Mouse (Mus musculus): ENCODE data around the gene Tle4. TPM values are rescaled to one million over a fixed set of nuclear protein-coding genes. Genes with fewer than 3 reads are reported as not detected.
"Not testable (repeated sequence)": the region's sequence is repeated elsewhere in the genome, so short reads cannot be mapped to it uniquely, and the experiment has no call there.

Gene Tle4
- total RNA-seq (2014; rRNA removed) (5.4 and 7.2 TPM in 2 replicates), polyA plus RNA-seq (2012; rRNA removed) (4.0 and 5.5 TPM in 2 replicates)

DNA sequence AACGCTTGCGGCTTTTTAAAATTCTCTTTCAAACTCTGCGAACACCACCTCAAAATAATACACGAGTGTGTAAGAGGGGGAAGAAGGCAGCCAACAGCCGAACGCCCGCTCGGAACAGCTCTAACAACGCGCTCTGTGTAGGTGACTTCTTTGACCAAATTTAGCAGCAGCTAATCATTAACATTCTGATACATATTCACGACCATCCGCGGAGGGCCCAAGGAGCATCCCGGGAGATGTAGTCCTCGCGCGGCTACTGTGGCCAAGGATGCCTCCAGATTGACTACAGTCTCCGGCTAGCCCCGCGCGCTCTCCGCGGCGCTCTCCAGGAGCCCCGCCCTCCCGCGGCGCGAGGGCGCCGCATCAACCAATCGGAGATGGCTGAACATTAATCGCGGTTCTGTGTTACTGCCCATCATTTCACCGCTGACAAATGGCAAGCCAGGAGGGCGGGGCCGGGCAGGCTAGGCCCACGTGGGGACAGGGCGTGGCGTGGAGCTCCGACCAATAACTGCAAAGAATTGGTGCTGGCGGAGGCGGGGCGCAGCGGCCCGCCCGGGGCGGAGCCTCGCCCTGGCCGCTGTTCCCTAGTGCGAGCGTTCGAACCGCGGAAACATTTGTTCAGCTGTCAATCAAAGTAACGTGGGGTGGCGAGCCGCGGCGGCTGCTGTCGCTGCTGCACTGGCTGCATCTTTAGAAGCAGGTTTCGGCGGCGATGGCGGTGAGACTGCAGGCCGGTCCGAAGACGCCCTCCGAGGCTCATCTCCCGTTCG, at the start of gene Tle4:
Tle4 (minus strand) TSS at position 135 of the 773 bp plus-strand sequence.
- no peaks in the 10 kb centered on the region for H3K27me3 ChIP-seq (ENCODE audit: control insufficient read depth, insufficient read depth, low read length)
- DNase-seq (ENCODE audit: extremely low read depth, low read depth, low spot score): peak; percentile 96
- TF ChIP-seq CTCF (IDR thresholded peaks at IDR 0.05; ENCODE audit: low read depth, low read length): no peak
- peak; percentile 93 for TF ChIP-seq POLR2A (IDR thresholded peaks at IDR 0.05; ENCODE audit: extremely low read depth, insufficient read depth, low read length)

DNA sequence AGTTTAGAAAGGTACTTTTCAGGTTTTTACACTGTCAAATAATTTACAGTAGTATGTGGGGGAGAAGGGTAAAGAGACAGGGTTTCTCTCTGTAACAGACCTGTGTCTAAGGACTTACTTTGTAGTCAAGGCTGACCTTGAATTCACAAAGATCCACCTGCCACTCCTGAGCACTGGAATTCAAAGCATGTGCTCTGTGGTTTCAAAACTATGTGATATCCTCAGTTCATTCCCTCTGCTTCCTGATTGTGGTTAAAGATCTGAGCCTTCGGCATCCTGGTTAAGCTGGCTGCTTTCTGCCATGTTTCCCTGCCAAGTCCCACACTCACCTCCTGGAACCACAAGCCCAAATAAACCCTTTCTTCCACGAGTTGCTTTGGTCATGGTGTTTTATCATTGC, 47.8 kb upstream of the Tle4 start:
- Histone ChIP-seq H3K79me2 (ENCODE audit: control insufficient read depth, insufficient read depth, low read length) (no peaks in the 10 kb centered on the region), H3K4me3 (ENCODE audit: insufficient read depth, low read depth, low read length) (no peak overlapping the region), H3K27ac (replicated peaks; ENCODE audit: insufficient read depth, low read depth, low read length) (no peak overlapping the region), H3K27me3 (ENCODE audit: control insufficient read depth, insufficient read depth, low read length) (no peaks in the 10 kb centered on the region), H3K4me1 (ENCODE audit: control insufficient read depth, insufficient read depth, low read length) (no peaks in the 10 kb centered on the region), H3K9ac (ENCODE audit: low read depth, low read length) (no peak overlapping the region), H3K36me3 (ENCODE audit: control insufficient read depth, insufficient read depth, low read length) (no peaks in the 10 kb centered on the region)
- 61% methylated on average over 2 of the region's 2 CpGs for WGBS
- DNase-seq (ENCODE audit: extremely low read depth, low read depth, low spot score): no peak
- TF ChIP-seq CTCF (IDR thresholded peaks at IDR 0.05; ENCODE audit: low read depth, low read length) (no peak), POLR2A (IDR thresholded peaks at IDR 0.05; ENCODE audit: extremely low read depth, insufficient read depth, low read length) (no peak)

More for the DNA sequence above, at the start of gene Tle4:
- peaks cover 5% of the 10 kb centered on the region; the same call in 1 of the 2 replicates for H3K79me2 ChIP-seq (ENCODE audit: control insufficient read depth, insufficient read depth, low read length)
- H3K4me3 ChIP-seq (ENCODE audit: insufficient read depth, low read depth, low read length): peak within 1 kb of the TSS; percentile 85
- peak within 1 kb of the TSS; percentile 93 for H3K9ac ChIP-seq (ENCODE audit: low read depth, low read length)
- peaks cover 11% of the 10 kb centered on the region for H3K36me3 ChIP-seq (ENCODE audit: control insufficient read depth, insufficient read depth, low read length)
- peak within 1 kb of the TSS; percentile 79 for H3K27ac ChIP-seq (replicated peaks; ENCODE audit: insufficient read depth, low read depth, low read length)
- under 1% methylated on average over 71 of the region's 71 CpGs for WGBS
- H3K4me1 ChIP-seq (ENCODE audit: control insufficient read depth, insufficient read depth, low read length): peaks cover 14% of the 10 kb centered on the region

- H3K27ac ChIP-seq (replicated peaks; ENCODE audit: insufficient read depth, low read depth, low read length): no peak overlapping the region
- H3K4me3 ChIP-seq (ENCODE audit: insufficient read depth, low read depth, low read length): no peak overlapping the region
- H3K4me1 ChIP-seq (ENCODE audit: control insufficient read depth, insufficient read depth, low read length): no peaks in the 10 kb centered on the region
- DNase-seq (ENCODE audit: extremely low read depth, low read depth, low spot score): no peak
- TF ChIP-seq POLR2A (IDR thresholded peaks at IDR 0.05; ENCODE audit: extremely low read depth, insufficient read depth, low read length) (no peak), CTCF (IDR thresholded peaks at IDR 0.05; ENCODE audit: low read depth, low read length) (no peak)
- WGBS: 77% methylated on average over 3 of the region's 3 CpGs
- no peak overlapping the region for H3K9ac ChIP-seq (ENCODE audit: low read depth, low read length)
- no peaks in the 10 kb centered on the region for H3K36me3 ChIP-seq (ENCODE audit: control insufficient read depth, insufficient read depth, low read length)
- no peaks in the 10 kb centered on the region for H3K79me2 ChIP-seq (ENCODE audit: control insufficient read depth, insufficient read depth, low read length)
- H3K27me3 ChIP-seq (ENCODE audit: control insufficient read depth, insufficient read depth, low read length): no peaks in the 10 kb centered on the region
These were observed 46.9 kb upstream of the Tle4 start for GRCm38 (mm10) chr19:14644756-14645155.

DNA sequence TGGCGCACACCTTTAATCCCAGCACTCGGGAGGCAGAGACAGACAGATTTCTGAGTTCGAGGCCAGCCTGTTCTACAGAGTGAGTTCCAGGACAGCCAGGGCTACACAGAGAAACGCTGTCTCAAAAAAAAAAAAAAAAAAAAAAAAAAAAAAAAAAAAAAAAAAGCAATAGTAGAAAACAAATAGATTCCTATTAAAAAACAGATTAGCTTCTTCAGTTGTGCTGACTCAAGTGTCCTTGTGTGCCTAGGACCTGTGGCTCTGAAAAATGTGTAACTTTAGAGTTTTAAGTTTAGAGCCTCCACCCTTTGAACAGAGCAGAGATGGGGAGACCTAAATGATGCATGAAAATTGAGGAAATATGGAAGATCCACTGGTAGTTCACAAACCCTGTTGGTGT, 45.2 kb upstream of the Tle4 start:
- not testable (repeated sequence) for H3K79me2 ChIP-seq (ENCODE audit: control insufficient read depth, insufficient read depth, low read length)

GRCm38 (mm10) chr19:14642663-14643062, 44.8 kb upstream of the Tle4 start:
- Histone ChIP-seq H3K9ac (ENCODE audit: low read depth, low read length) (no peak overlapping the region), H3K36me3 (ENCODE audit: control insufficient read depth, insufficient read depth, low read length) (no peaks in the 10 kb centered on the region), H3K27ac (replicated peaks; ENCODE audit: insufficient read depth, low read depth, low read length) (no peak overlapping the region), H3K79me2 (ENCODE audit: control insufficient read depth, insufficient read depth, low read length) (no peaks in the 10 kb centered on the region), H3K4me1 (ENCODE audit: control insufficient read depth, insufficient read depth, low read length) (no peaks in the 10 kb centered on the region), H3K4me3 (ENCODE audit: insufficient read depth, low read depth, low read length) (no peak overlapping the region), H3K27me3 (ENCODE audit: control insufficient read depth, insufficient read depth, low read length) (no peaks in the 10 kb centered on the region)
- 83% methylated on average over 10 of the region's 10 CpGs for WGBS
- TF ChIP-seq POLR2A (IDR thresholded peaks at IDR 0.05; ENCODE audit: extremely low read depth, insufficient read depth, low read length) (no peak), CTCF (IDR thresholded peaks at IDR 0.05; ENCODE audit: low read depth, low read length) (no peak)
- no peak for DNase-seq (ENCODE audit: extremely low read depth, low read depth, low spot score)

More for the DNA sequence above, 45.2 kb upstream of the Tle4 start:
- not testable (repeated sequence) for H3K27ac ChIP-seq (replicated peaks; ENCODE audit: insufficient read depth, low read depth, low read length); DNase-seq (ENCODE audit: extremely low read depth, low read depth, low spot score); H3K36me3 ChIP-seq (ENCODE audit: control insufficient read depth, insufficient read depth, low read length); H3K4me3 ChIP-seq (ENCODE audit: insufficient read depth, low read depth, low read length); H3K4me1 ChIP-seq (ENCODE audit: control insufficient read depth, insufficient read depth, low read length); H3K27me3 ChIP-seq (ENCODE audit: control insufficient read depth, insufficient read depth, low read length); H3K9ac ChIP-seq (ENCODE audit: low read depth, low read length)
- WGBS: 88% methylated on average over 4 of the region's 4 CpGs
